Mouse (Mus musculus): ENCODE data around the gene Dennd1a.

DNA sequence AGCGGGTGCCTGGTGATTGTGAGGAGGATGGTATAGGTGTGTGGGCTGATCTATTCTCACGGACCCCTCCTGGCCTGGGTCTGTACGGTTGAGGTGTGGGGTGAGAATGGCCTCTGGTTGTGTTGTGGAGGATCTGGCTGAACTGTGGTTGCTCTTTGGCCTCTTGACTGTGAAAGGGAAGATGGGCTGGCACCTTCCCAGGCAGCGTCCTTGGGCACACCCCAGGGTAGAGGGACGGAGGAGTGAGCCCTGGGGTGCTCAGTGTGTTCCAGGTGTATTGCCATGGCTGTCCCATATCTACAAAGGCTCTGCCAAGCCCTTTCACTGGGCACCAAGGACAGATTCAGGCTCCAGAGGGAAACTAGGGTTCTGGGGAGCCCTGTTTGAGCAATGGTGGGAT lies 498.2 kb downstream of the Dennd1a start:
- no peak for TF ChIP-seq CTCF (IDR thresholded peaks at IDR 0.05; ENCODE audit: control insufficient read depth, insufficient read depth, insufficient replicate concordance, low read depth, low read length)
- no peak for TF ChIP-seq POLR2A (IDR thresholded peaks at IDR 0.05; ENCODE audit: control insufficient read depth, low read depth, low read length)
